Mouse (Mus musculus) ES-Bruce4 (cell line): ENCODE data around the gene Igfbp6. TPM values are rescaled to one million over a fixed set of nuclear protein-coding genes. Genes with fewer than 3 reads are reported as not detected.
A peak's percentile ranks its signal among the peaks of the same experiment; 100 is the strongest.

Experiments
- H3K27ac ChIP-seq: 2 replicates; pipeline ENCODE4 v1.5.1; 2012; ENCODE audit warnings: low read length, inconsistent platforms; ENCODE audit not compliant: insufficient read depth
- H3K27me3 ChIP-seq: 2 replicates; pipeline ENCODE4 v1.6.1; 2012; ENCODE audit warnings: mild to moderate bottlenecking, low read length, inconsistent platforms; ENCODE audit not compliant: control insufficient read depth, poor library complexity, insufficient read depth, severe bottlenecking
- H3K36me3 ChIP-seq: 2 replicates; pipeline ENCODE4 v1.6.1; 2012; ENCODE audit warnings: inconsistent platforms, mild to moderate bottlenecking, low read length, moderate library complexity; ENCODE audit not compliant: control insufficient read depth, poor library complexity, insufficient read depth, severe bottlenecking
- H3K4me1 ChIP-seq: one replicate; pipeline ENCODE4 v1.8.1; 2011; ENCODE audit warnings: low read length; ENCODE audit not compliant: control insufficient read depth, insufficient read depth
- H3K4me3 ChIP-seq: 2 replicates; pipeline ENCODE4 v1.5.1; 2011; ENCODE audit warnings: low read depth, mild to moderate bottlenecking, low read length
- H3K9ac ChIP-seq: 2 replicates; pipeline ENCODE4 v1.6.1; 2012; ENCODE audit warnings: low read depth, mild to moderate bottlenecking, inconsistent platforms; ENCODE audit not compliant: poor library complexity, severe bottlenecking
- H3K9me3 ChIP-seq: replicated peaks from 2 replicates; pipeline ENCODE4 v1.6.1; 2012; ENCODE audit warnings: mild to moderate bottlenecking, low read length, inconsistent platforms; ENCODE audit not compliant: control insufficient read depth, poor library complexity, insufficient read depth, severe bottlenecking
- CTCF ChIP-seq: IDR thresholded peaks from one replicate; pipeline ENCODE4 v1.8.1; 2011; ENCODE audit warnings: low read depth, low read length
- EP300 ChIP-seq: IDR thresholded peaks from 2 replicates; pipeline ENCODE4 v1.6.1; 2011; ENCODE audit warnings: low read depth, low read length; ENCODE audit not compliant: insufficient read depth
- POLR2A ChIP-seq: IDR thresholded peaks from one replicate; pipeline ENCODE4 v1.8.1; 2011; ENCODE audit warnings: low read length; ENCODE audit not compliant: insufficient read depth
- polyA plus RNA-seq: library from polyadenylated mRNA; stranded (reverse); fragments of >200 nt; gene quantifications from 2 replicates; pipeline ENCODE4 v1.2.4, GENCODE M21; 2011; ENCODE audit warnings: low read depth; ENCODE audit not compliant: missing spikeins, insufficient read depth, insufficient read length

Igfbp6 gene
- polyA plus RNA-seq = 2.0 and 2.2 TPM in 2 replicates

DNA sequence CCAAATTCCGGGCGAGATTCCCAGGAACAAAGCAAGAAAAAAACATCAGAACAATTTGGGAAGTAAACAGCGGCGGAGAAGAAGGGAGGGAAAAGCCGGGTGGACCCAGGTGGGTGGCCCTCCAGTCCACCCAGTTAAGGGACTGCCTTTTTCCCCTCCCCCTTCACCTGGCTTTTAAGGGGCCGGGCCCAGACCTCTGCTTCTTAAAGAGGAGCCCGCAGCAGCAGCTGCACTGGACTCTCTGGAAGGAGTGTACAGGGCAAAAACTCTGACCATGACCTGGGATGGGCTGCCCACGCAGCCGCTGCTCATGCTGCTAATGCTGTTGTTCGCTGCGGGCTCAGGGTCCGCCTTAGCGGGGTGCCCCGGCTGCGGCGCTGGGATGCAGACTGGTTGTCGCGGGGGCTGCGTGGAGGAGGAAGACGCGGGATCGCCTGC lies at the start of gene Igfbp6:
TSS of gene Igfbp6 (plus strand) at position 89 of the 438 bp plus-strand sequence.
- Histone ChIP-seq H3K4me1 (no peaks in the 10 kb centered on the region), H3K27me3 (peaks cover 11% of the 10 kb centered on the region; the same call in 1 of the 2 replicates), H3K9ac (peak within 1 kb of the TSS; percentile 60), H3K36me3 (no peaks in the 10 kb centered on the region), H3K9me3 (no peaks in the 10 kb centered on the region), H3K27ac (no peak within 1 kb of the TSS), H3K4me3 (peak within 1 kb of the TSS; percentile 59)
- TF ChIP-seq EP300 = no peak
- no peak for TF ChIP-seq CTCF
- TF ChIP-seq POLR2A = no peak

DNA sequence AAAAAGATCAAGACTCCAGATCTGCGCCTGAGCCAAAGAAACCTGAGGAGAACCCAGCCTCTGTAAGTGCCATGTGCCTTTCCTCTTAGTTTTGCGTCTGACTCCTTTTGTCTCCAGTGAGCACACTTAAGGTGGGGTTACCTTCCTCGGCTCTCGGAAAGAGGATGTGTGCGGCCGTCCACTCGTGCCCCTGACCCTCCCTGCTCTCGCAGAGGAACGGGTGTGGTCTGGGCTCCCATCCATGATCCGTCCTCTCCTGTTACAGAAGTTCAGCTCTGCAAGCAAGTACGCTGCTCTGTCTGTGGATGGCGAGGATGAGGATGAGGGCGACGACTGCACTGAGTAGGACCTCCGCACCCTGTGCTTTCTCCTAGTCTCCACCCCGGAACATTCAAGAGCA lies 49.2 kb upstream of the Igfbp6 start:
- Histone ChIP-seq H3K4me1 (no peaks in the 10 kb centered on the region), H3K4me3 (no peak overlapping the region), H3K9ac (no peak overlapping the region), H3K9me3 (no peaks in the 10 kb centered on the region), H3K27me3 (no peaks in the 10 kb centered on the region), H3K27ac (no peak overlapping the region), H3K36me3 (peaks cover 66% of the 10 kb centered on the region)
- TF ChIP-seq POLR2A = no peak
- no peak for TF ChIP-seq CTCF
- TF ChIP-seq EP300 = no peak

DNA sequence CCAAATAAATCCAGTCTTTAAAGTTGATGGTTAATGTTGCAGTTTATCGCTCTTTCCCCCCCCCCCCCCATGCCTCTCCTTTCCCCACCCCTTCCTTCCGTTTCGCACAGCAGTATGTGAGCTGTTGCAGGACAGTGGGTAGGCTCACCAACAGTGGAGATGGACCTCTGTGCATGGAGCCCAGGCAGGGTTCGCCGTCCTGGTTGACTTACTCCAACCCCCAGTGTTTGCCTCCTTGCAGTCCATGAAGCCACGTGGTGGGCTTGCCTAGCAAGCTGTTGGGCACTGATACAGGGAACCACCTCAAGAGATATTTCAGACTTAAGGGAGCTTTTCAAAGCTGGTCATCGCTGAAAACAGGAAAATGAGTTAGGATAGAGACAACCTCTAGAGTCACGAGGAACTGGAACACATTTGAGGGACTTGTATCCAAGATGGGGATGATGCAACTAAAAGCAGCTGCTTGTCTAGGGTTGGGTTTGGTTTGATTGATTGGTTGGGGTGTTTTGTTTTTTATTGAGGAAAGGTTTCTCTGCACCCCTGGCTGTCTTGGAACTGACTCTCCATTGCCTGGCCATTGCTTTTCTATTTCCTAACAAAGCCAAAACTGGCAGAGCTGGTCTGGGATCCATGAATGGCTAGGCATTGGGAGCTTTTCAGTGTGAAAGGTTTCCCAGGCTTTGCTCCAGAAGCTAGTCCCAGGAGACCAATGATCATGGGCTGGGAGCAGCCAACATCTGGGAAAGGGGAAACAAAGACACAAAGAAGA lies 46.8 kb upstream of the Igfbp6 start:
- Histone ChIP-seq H3K27me3 (no peaks in the 10 kb centered on the region), H3K27ac (no peak overlapping the region), H3K4me3 (no peak overlapping the region), H3K9ac (no peak overlapping the region), H3K36me3 (peaks cover 43% of the 10 kb centered on the region), H3K4me1 (peaks cover 2% of the 10 kb centered on the region), H3K9me3 (no peaks in the 10 kb centered on the region)
- TF ChIP-seq CTCF = no peak
- TF ChIP-seq EP300 = no peak
- TF ChIP-seq POLR2A = no peak

DNA sequence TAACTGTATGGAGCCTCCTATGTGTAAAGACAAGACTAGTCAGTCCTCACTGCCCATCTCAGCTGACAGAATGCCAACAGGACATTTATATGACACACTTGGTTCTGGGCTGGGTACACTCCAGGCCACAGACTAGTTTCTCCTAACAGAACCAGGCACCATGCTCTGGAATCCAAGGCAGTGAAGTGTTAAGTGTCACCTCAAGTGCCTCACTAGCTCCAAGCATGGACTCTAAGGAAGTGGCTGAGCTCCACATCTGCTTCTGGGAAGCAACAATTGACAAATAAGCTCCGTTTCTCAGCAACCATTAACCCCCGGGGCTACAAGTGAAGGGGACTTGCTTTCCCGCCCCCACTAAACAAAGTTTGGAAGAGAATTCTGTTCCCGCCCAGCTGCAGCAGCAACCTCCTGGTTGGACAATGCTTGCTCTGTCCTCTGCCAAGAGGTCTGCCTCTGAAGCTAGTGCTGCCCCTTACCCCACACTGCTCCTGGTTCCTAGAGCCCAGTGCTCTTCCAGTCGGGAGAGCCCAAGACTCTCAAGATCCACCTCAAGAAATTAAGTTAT lies 46.1 kb upstream of the Igfbp6 start:
- H3K27me3 ChIP-seq = no peaks in the 10 kb centered on the region
- H3K27ac ChIP-seq = no peak overlapping the region
- peaks cover 2% of the 10 kb centered on the region for H3K4me1 ChIP-seq
- H3K36me3 ChIP-seq = peaks cover 35% of the 10 kb centered on the region
- no peak overlapping the region for H3K9ac ChIP-seq
- H3K9me3 ChIP-seq = no peaks in the 10 kb centered on the region
- TF ChIP-seq EP300 = no peak
- TF ChIP-seq POLR2A = no peak
- no peak for TF ChIP-seq CTCF
- H3K4me3 ChIP-seq = no peak overlapping the region

DNA sequence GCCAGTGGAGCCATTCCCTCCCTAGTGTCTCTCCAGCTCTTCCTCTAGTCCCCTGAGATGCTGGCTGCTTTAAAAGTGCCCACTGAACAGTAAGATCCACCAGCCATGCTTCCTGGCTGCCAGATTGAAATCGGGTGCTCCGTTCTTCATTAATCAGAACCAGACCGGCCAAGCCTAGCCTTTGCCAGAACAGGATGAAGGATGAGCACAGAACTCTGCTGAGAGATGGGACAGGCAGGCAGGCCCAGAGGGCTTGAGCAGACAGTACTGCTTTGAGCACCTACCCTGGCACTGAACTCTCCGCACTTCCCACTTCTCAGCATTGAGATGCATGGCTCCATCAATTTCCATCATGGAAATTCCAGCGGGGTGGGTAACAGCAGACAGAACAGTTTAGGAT lies 44.9 kb upstream of the Igfbp6 start:
- Histone ChIP-seq H3K4me3 (no peak overlapping the region), H3K27ac (no peak overlapping the region), H3K9me3 (no peaks in the 10 kb centered on the region), H3K36me3 (peaks cover 23% of the 10 kb centered on the region), H3K4me1 (peaks cover 8% of the 10 kb centered on the region), H3K27me3 (no peaks in the 10 kb centered on the region), H3K9ac (peak overlapping the region; percentile 84; the same call in 1 of the 2 replicates)
- TF ChIP-seq POLR2A (no peak), EP300 (no peak), CTCF (no peak)

DNA sequence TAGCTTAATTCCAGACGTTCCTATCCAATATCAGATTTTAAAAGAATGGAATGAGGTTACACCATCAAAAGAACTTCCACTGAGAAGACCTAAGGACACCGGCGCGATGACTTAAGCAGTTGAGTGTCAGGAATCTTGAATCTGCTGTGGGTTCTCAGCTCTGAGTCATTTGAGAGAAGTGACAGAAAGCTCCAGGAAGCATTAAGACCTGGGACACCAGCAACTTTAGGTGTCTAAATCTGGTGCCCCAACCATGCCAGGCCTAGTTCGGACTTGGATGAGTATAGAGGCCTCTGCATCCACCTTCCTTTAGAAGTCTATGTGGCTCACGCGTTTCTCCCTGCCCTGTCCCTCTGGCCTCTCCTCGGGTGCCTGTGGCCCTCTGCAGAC lies 44.4 kb upstream of the Igfbp6 start:
- Histone ChIP-seq H3K9ac (peak overlapping the region; percentile 84), H3K27ac (no peak overlapping the region), H3K4me3 (peak overlapping the region; percentile 81), H3K9me3 (no peaks in the 10 kb centered on the region), H3K4me1 (peaks cover 10% of the 10 kb centered on the region), H3K36me3 (peaks cover 18% of the 10 kb centered on the region), H3K27me3 (no peaks in the 10 kb centered on the region)
- no peak for TF ChIP-seq EP300
- no peak for TF ChIP-seq POLR2A
- TF ChIP-seq CTCF = no peak
